Mouse (Mus musculus): ENCODE measurements around the gene Sirt3. TPM values are rescaled to one million over a fixed set of nuclear protein-coding genes. Genes with fewer than 3 reads are reported as not detected.

Sirt3 gene
- polyA plus RNA-seq, 1 experiment from 2014 or later, result 60.5 TPM

DNA sequence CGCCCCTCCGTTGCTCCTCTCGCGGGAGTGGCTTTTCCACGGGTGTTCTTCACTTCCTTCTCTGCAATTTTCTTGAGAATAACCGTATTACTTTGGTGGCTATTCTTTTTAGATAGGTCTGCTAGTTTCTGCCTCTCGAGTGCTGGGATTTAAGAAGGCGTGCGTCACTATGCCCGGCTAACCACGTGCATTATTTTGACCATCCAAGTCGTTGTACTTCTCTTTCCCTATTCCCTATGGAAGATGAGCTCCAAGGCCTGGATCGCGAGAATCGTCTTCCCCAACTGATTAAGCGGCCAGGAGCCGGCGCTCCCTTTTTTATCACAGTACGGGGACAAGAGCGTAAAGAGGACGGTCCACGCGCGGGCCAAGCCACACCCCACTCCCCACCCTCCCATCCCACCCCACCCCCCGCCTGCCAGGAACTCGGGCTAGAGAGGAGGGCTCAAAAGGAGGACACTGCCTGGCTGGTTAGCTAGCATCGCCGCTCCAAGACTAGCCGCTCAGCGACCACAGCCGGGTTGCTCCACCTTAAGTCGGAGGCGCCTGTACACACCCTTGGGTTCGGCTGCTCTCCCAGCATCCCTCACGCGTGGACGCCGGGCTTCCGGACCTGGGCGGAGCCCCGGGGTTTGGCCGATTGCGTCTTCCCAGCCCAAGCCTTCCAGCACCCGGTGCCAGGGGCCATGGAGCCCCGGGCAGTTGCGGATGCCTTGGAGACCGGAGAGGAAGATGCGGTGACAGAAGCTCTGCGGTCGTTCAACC, 25.1 kb downstream of the Sirt3 start, which contains the start of gene Ric8a:
Ric8a (plus strand) TSS at position 173 of the 765 bp plus-strand sequence.
- WGBS, result under 1% methylated on average over 50 of the region's 50 CpGs
- H3K36me3 ChIP-seq, result peaks cover 44% of the 10 kb centered on the region

DNA sequence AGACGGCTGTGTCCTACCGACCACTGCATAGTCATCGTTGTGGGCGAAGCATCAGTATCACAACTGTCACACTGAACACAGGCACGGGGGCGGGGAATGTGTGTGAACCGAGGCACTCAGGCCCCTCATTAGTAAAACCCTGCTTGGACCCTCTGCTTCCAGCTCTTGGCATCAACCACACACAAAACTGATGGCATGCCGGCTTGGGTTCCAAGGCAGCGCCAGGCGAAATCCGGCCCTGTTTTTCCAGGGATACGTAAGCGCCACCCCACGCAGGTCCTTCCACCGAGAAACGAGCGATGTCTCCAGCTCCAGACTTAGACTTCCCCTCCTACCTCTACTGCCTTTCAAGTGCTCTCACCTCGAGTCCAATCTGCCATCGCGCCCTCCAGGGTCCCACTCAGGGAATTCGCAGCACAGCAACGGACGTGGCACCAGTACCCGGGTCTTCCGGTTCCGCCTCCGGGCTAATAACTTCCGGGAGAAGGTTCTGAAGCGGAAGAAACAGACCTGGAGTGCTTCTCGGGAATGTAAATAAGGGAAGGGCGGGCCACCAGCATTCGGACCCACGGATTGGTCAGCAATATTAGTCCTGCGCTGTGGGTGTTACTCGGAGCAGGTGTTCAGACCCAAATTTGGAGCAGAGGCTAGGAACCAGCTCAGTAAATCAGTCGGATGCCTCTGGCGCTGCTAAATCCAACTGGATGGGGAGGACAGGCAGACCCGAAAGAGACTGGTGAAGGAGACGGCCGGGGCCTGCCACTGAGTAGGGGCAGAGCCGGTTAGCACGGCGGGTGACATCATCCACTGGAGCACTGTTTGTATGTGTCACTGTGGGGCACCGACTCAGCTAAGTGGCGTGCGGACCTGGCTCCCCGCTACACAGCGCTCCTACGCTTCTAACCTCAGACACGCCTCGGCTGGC, 26.0 kb downstream of the Sirt3 start, which contains the start of gene Gm45785:
Gm45785 (minus strand) TSS at position 472 of the 925 bp plus-strand sequence.
- Histone ChIP-seq H3K9me3 (no peaks in the 10 kb centered on the region), H3K4me3 (peak within 1 kb of the TSS; percentile 90), H3K27ac (replicated peaks) (peak within 1 kb of the TSS; percentile 93), H3K36me3 (peaks cover 38% of the 10 kb centered on the region), H3K4me1 (replicated peaks) (peaks cover 36% of the 10 kb centered on the region), H3K9ac (peak within 1 kb of the TSS; percentile 90), H3K27me3 (no peaks in the 10 kb centered on the region), H3K4me2 (peak within 1 kb of the TSS; percentile 80)
- 1% methylated on average over 51 of the region's 51 CpGs for WGBS
- peak; percentile 82 for ATAC-seq (ENCODE audit: low FRiP score, low read depth)

More for the DNA sequence above, 25.1 kb downstream of the Sirt3 start, which contains the start of gene Ric8a:
- H3K4me3 ChIP-seq, result peak within 1 kb of the TSS; percentile 90
- peak within 1 kb of the TSS; percentile 80 for H3K4me2 ChIP-seq
- peak within 1 kb of the TSS; percentile 93 for H3K27ac ChIP-seq (replicated peaks)
- peak; percentile 77 for ATAC-seq (ENCODE audit: low FRiP score, low read depth)
- H3K9me3 ChIP-seq, result no peaks in the 10 kb centered on the region
- H3K27me3 ChIP-seq, result no peaks in the 10 kb centered on the region
- peaks cover 36% of the 10 kb centered on the region for H3K4me1 ChIP-seq (replicated peaks)
- H3K9ac ChIP-seq, result peak within 1 kb of the TSS; percentile 90

DNA sequence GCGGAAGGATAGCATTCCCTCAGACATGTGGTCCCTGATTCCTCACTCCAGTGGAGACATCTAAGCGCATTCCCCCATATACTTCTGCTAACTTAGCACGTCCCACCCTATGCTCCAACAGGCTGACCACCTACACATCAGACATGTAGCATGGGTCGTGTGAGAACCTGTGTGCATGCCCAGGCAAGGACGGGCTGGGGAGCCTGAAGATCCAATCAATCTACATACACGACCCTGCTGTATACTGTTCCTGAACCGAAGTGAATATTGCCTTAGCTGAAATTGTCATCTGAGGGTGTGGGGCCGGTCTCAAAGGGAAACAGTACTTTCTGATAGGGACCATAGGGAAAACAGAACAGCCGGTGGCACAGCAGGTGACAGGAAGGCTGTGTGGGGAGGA, 26.9 kb downstream of the Sirt3 start:
- peaks cover 36% of the 10 kb centered on the region for H3K4me1 ChIP-seq (replicated peaks)
- peak overlapping the region; percentile 90 for H3K4me3 ChIP-seq
- 0 out of 2 replicates have a peak overlapping the region, but pooled peaks have one; percentile 93 for H3K27ac ChIP-seq (replicated peaks)
- no peaks in the 10 kb centered on the region for H3K27me3 ChIP-seq
- H3K36me3 ChIP-seq, result peaks cover 31% of the 10 kb centered on the region
- ATAC-seq (ENCODE audit: low FRiP score, low read depth), result no peak
- peak overlapping the region; percentile 90 for H3K9ac ChIP-seq
- H3K4me2 ChIP-seq, result peak overlapping the region; percentile 80
- 77% methylated on average over 9 of the region's 9 CpGs for WGBS
- no peaks in the 10 kb centered on the region for H3K9me3 ChIP-seq

DNA sequence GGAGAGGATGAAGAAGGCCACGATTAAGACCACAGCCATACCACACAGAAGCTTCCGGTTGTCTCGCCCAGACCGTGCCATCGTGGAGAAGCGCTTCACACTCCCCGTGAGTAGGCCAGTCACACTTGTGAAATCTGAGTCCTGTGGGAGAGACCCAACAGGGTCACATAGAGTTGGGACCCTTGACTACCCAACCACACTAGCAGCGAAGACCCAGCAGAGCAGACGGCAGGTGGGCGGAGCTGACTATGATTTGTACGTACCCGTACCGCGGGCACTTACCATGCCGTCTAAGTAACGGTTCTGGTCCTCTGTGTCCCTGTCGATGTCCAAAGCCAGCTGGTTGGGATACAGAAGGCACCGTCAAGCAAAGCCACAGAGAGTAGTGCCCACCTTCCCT, 27.6 kb downstream of the Sirt3 start:
- ATAC-seq (ENCODE audit: low FRiP score, low read depth), result no peak
- no peak overlapping the region for H3K4me3 ChIP-seq
- no peaks in the 10 kb centered on the region for H3K27me3 ChIP-seq
- no peak overlapping the region for H3K4me2 ChIP-seq
- H3K4me1 ChIP-seq (replicated peaks), result peaks cover 29% of the 10 kb centered on the region
- WGBS, result 94% methylated on average over 18 of the region's 18 CpGs
- H3K9ac ChIP-seq, result no peak overlapping the region
- no peak overlapping the region for H3K27ac ChIP-seq (replicated peaks)
- H3K36me3 ChIP-seq, result peaks cover 26% of the 10 kb centered on the region
- H3K9me3 ChIP-seq, result no peaks in the 10 kb centered on the region

DNA sequence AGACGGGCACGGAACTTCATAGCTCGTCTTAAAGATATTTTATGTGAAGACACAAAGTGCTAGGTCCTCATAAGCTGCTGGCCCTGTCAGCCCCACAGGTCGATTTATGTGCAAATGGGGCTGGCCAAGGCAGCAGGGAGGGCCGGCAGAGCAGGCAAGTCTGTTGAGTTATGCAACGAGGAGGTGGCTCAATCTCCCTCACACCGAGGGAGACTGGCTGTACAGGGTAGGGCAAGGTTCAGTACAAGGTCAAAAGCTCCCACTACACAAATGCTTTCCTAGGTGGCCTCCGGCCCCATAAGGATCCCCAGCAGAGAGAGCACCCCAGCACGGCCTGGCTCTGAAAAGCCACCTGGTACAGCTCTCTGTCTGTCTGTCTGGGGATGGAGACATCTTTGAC, 28.7 kb downstream of the Sirt3 start:
- ATAC-seq (ENCODE audit: low FRiP score, low read depth), result no peak
- Histone ChIP-seq H3K27ac (replicated peaks) (no peak overlapping the region), H3K9me3 (no peaks in the 10 kb centered on the region), H3K4me3 (no peak overlapping the region), H3K9ac (no peak overlapping the region), H3K4me1 (replicated peaks) (peaks cover 18% of the 10 kb centered on the region), H3K4me2 (no peak overlapping the region), H3K36me3 (peaks cover 22% of the 10 kb centered on the region), H3K27me3 (no peaks in the 10 kb centered on the region)
- WGBS, result 89% methylated on average over 9 of the region's 9 CpGs

DNA sequence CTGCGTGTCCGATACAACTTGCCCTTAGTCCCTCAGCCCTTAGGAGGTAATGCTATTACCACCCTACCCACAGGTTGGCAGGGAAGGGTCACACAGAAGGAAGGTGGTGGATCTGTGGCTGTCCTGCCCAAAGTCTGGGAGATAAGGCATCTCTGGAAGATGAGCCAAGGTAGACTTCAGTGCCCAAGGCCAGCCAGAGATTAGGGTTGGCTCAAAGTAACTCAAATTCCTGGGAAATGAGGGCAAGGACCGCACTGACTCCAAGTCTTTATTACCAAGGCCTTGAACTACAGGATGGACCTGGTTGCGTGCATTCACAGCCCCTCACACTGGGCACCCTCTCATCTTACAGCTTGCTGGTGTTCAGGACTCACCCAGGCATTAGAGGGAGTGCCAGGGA, 30.2 kb downstream of the Sirt3 start:
- Histone ChIP-seq H3K4me2 (no peak overlapping the region), H3K9me3 (no peaks in the 10 kb centered on the region), H3K27me3 (no peaks in the 10 kb centered on the region), H3K4me3 (no peak overlapping the region), H3K27ac (replicated peaks) (no peak overlapping the region), H3K4me1 (replicated peaks) (peaks cover 10% of the 10 kb centered on the region), H3K9ac (no peak overlapping the region), H3K36me3 (peaks cover 22% of the 10 kb centered on the region)
- WGBS, result 98% methylated on average over 4 of the region's 4 CpGs
- no peak for ATAC-seq (ENCODE audit: low FRiP score, low read depth)

DNA sequence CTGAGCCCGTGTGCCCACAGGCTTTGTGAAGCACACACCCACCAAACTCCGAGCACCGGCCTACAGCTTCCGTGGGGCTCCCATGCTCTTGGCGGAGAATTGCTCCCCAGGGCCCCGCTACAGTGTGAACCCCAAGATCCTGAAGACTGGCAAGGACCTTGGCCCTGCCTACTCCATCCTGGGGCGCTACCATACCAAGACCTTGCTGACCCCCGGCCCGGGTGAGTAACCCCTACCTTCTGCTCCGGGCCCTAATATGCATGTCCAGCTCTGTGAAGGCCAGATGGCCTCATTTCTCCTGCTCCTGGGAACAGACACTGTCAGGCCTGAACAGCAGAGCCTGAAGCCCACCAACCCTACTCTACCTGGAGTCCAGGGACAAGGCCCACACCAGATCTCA, 33.5 kb downstream of the Sirt3 start:
- H3K4me3 ChIP-seq, result no peak overlapping the region
- H3K4me2 ChIP-seq, result no peak overlapping the region
- no peaks in the 10 kb centered on the region for H3K4me1 ChIP-seq (replicated peaks)
- no peaks in the 10 kb centered on the region for H3K27me3 ChIP-seq
- peaks cover 17% of the 10 kb centered on the region for H3K36me3 ChIP-seq
- ATAC-seq (ENCODE audit: low FRiP score, low read depth), result no peak
- no peaks in the 10 kb centered on the region for H3K9me3 ChIP-seq
- H3K27ac ChIP-seq (replicated peaks), result no peak overlapping the region
- 94% methylated on average over 10 of the region's 10 CpGs for WGBS
- no peak overlapping the region for H3K9ac ChIP-seq

DNA sequence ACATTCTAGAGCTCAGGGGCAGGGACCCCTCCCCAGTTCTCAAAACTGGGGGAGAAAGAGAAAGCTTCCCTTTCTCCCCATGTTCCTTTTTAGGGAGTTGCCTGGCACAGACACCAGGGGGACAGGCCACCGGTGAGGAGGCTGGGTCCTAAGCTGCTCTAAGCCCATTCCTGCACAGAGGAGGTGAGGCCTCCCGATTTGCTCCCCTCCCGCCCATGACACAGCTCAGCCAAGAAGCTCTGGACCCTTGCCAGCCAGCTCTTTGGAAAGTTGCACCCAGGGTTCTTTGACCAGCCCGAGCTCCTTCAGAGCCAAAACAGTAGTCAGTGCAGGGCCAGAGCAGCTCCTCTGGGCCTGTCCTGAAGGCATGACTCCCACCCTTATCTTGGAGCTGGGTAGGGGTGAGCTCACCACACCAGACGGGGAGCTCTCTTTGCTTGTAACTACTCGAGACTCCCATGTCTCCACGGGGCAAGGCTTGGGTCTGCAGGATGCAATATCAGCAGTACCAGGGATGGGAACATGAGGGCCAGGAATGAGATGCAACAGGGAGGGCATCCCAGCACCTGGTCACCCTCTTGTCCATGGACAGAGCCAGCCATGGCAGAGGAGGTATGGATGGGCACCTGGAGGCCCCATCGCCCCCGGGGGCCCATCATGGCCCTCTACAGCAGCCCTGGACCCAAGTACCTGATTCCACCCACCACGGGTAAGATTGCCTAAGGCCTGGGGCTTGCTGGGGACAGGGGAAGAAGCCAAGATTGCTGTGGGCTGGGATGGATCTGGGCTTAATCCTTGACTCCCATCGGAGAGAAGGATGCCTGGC, 34.1 kb downstream of the Sirt3 start, which contains the start of gene Odf3:
Odf3 (plus strand) TSS at position 51 of the 826 bp plus-strand sequence.
- Histone ChIP-seq H3K9ac (no peak within 1 kb of the TSS), H3K4me3 (no peak within 1 kb of the TSS), H3K27ac (replicated peaks) (no peak within 1 kb of the TSS), H3K9me3 (no peaks in the 10 kb centered on the region), H3K27me3 (no peaks in the 10 kb centered on the region), H3K36me3 (peaks cover 11% of the 10 kb centered on the region), H3K4me2 (no peak within 1 kb of the TSS), H3K4me1 (replicated peaks) (no peaks in the 10 kb centered on the region)
- ATAC-seq (ENCODE audit: low FRiP score, low read depth), result no peak
- 70% methylated on average over 11 of the region's 11 CpGs for WGBS

DNA sequence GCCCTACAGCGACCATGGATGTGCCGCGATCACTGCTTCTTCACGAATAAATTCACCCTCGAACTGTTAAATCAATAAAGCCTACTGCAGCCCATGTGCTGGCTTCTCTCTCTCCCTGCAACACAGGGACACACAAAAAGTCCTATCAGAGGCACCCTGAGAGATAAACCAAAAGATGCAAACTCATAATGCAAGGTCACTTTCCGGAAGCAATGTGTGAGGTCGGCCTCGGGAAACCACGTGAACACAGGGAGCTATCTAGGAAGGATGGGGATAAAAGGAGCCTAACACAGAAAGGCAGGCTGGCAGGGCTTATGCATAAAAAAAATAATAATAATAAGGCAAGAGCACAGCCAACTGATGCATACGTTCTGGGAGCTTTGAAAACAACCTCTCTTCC, 35.4 kb downstream of the Sirt3 start:
- WGBS, result 89% methylated on average over 10 of the region's 10 CpGs
- ATAC-seq (ENCODE audit: low FRiP score, low read depth), result no peak
- H3K4me1 ChIP-seq (replicated peaks), result no peaks in the 10 kb centered on the region
- no peak overlapping the region for H3K27ac ChIP-seq (replicated peaks)
- H3K4me3 ChIP-seq, result no peak overlapping the region
- H3K9me3 ChIP-seq, result no peaks in the 10 kb centered on the region
- no peak overlapping the region for H3K4me2 ChIP-seq
- no peak overlapping the region for H3K9ac ChIP-seq
- H3K36me3 ChIP-seq, result no peaks in the 10 kb centered on the region
- 0 out of 2 replicates have a peak, but pooled peaks cover 2% of the 10 kb centered on the region for H3K27me3 ChIP-seq

DNA sequence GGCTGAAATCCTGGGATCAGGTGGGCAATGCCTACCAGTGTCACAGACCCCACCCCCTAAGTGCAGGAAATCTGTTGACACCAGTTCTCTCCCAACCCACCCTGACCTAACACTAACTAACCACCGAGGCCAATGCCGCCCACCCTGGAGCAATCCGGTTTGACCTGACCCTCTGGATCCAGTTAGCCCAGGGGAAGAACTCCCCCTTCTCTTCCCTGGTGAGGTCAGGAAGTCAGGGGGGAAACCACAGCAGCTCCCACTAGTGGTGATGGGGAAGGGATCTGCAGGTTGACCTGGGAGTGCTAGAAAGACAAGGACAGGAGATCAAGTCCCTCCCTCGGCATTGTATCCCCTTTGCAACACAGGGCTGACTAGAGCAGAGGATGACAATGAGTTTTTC, 36.4 kb downstream of the Sirt3 start:
- H3K27me3 ChIP-seq, result peaks cover 6% of the 10 kb centered on the region; the same call in 1 of the 2 replicates
- H3K4me3 ChIP-seq, result no peak overlapping the region
- no peaks in the 10 kb centered on the region for H3K36me3 ChIP-seq
- 81% methylated on average over 4 of the region's 4 CpGs for WGBS
- H3K4me2 ChIP-seq, result no peak overlapping the region
- H3K27ac ChIP-seq (replicated peaks), result no peak overlapping the region
- no peak overlapping the region for H3K9ac ChIP-seq
- H3K4me1 ChIP-seq (replicated peaks), result no peaks in the 10 kb centered on the region
- ATAC-seq (ENCODE audit: low FRiP score, low read depth), result no peak
- H3K9me3 ChIP-seq, result no peaks in the 10 kb centered on the region

DNA sequence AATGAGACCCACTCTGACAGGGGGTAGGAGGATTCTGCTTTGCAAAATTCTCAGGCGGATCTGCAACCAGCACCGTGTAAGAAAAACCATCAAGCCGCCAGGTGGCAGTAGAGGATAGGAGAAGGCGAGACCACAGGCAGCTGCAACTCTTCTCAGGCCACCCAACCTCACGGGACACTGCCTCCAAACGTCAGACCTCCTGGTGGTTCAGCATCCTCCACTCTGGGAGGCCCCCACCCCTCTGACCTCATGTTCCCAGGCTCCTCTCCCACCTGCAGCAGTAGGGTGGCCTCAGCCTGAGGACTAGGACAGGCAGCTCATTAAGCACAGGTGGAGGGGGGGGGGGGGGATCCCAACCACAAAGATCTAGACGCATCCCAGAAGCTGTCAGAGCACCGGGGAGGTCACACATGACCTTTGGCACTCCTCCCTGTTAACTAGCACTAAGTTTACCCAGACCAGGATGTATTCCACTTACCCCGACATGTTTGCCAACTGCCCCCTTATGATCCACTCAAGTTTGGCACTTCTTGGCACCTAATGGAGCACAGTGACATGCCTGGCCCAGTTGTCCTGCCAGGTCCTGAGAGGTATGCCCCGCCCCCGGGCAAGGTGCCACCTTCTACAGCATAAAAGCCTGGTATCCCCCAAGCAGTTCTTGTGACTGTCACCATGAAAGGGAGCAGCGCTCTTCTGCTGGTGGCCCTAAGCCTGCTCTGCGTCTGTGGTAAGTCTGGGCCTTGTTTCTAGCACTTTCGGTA, 37.0 kb downstream of the Sirt3 start, which contains the start of gene Scgb1c1:
Scgb1c1 (plus strand) TSS at position 643 of the 761 bp plus-strand sequence.
- Histone ChIP-seq H3K9ac (no peak within 1 kb of the TSS), H3K9me3 (no peaks in the 10 kb centered on the region), H3K4me2 (no peak within 1 kb of the TSS), H3K36me3 (no peaks in the 10 kb centered on the region), H3K27me3 (peaks cover 7% of the 10 kb centered on the region; the same call in 1 of the 2 replicates), H3K27ac (replicated peaks) (no peak within 1 kb of the TSS), H3K4me3 (no peak within 1 kb of the TSS), H3K4me1 (replicated peaks) (no peaks in the 10 kb centered on the region)
- 33% methylated on average over 14 of the region's 14 CpGs for WGBS
- ATAC-seq (ENCODE audit: low FRiP score, low read depth), result peak; percentile 78

Measured in hindbrain, embryonic 15.5 days (tissue).